Mouse (Mus musculus) kidney, embryonic 16.5 days (tissue): ENCODE measurements around the gene Arhgef2. TPM values are rescaled to one million over a fixed set of nuclear protein-coding genes. Genes with fewer than 3 reads are reported as not detected.
"Not testable (repeated sequence)": the region's sequence is repeated elsewhere in the genome, so short reads cannot be mapped to it uniquely, and the experiment has no call there.

ENCODE experiments used
- ATAC-seq: fragments of 200-750 bp; cut with Nextera tagmentation; 2 replicates; pipeline ENCODE4 v1.8.0; 2017; ENCODE audit warnings: moderate TSS enrichment; ENCODE audit not compliant: low FRiP score, low TSS enrichment
- H3K27ac ChIP-seq: fragments of 300-500 bp; sonication (generic); 2 replicates; pipeline ENCODE4 v1.5.1; 2014; ENCODE audit warnings: low read length
- H3K27me3 ChIP-seq: fragments of 300-500 bp; sonication (generic); 2 replicates; pipeline ENCODE4 v1.6.1; 2014; ENCODE audit warnings: low read length, control low read depth, mixed read lengths; ENCODE audit not compliant: insufficient read depth
- H3K36me3 ChIP-seq: fragments of 300-500 bp; sonication (generic); 2 replicates; pipeline ENCODE4 v1.6.1; 2014; ENCODE audit warnings: low read length, control low read depth, mixed read lengths; ENCODE audit not compliant: insufficient read depth
- H3K4me1 ChIP-seq: fragments of 300-500 bp; sonication (generic); 2 replicates; pipeline ENCODE4 v1.6.1; 2014; ENCODE audit warnings: low read length, control low read depth, mixed read lengths; ENCODE audit not compliant: insufficient read depth
- H3K4me2 ChIP-seq: fragments of 300-500 bp; sonication (generic); replicated peaks from 2 replicates; pipeline ENCODE4 v1.6.1; 2014; ENCODE audit warnings: low read depth, low read length
- H3K4me3 ChIP-seq: fragments of 300-500 bp; sonication (generic); 2 replicates; pipeline ENCODE4 v1.5.1; 2014; ENCODE audit warnings: mild to moderate bottlenecking, low read length
- H3K9ac ChIP-seq: fragments of 300-500 bp; sonication (generic); replicated peaks from 2 replicates; pipeline ENCODE4 v1.6.1; 2014; ENCODE audit warnings: low read length
- H3K9me3 ChIP-seq: fragments of 300-500 bp; sonication (generic); 2 replicates; pipeline ENCODE4 v1.6.1; 2016; ENCODE audit warnings: low read length, control low read depth
- WGBS: fragments of 180-500 bp; shearing (Covaris S2); extraction: QIAGEN DNeasy Blood & Tissue Kit; methylation state at CpG from one replicate; pipeline ENCODE4 v1.1.7; 2014; 5-methylcytosine and 5-hydroxymethylcytosine counted together
- polyA plus RNA-seq: library from polyadenylated mRNA; unstranded; fragments of >200 nt; fragmentation: Nextera tagmentation; extraction: Ambion mirVana; gene quantifications from 2 replicates; pipeline ENCODE4 v1.2.1, GENCODE M21; 2015

The Arhgef2 gene
- polyA plus RNA-seq, 1 experiment from 2014 or later: 103 TPM

DNA sequence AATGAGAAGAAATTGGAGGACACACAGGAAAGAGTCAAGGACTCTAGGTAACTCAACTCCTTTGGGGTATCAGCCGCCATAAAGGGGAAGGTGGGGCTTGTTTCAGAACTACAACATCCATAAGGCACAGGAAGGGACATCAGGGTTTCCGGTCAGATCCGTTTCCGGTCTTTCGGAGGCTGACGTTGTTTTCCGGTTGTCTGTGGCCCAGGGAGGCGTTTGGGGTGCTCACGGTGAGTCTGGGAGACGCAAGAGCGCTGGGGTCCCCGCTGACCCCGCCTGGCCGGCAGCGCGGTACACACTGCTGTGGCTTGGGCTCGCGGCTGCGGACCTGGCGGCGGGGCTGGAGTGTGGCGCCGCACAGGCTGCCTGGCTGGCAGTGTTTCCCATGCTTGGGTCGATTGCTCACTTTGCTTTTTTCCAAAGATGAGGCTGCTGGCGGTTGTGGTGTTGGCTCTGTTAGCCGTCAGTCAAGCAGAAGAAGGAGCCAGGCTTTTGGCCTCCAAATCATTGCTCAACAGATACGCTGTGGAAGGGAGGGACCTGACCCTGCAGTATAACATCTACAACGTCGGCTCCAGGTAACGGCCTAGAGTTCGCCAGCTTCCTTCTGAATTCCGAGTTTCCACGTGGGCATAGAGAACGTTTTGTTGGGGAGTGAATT, 26.2 kb upstream of the Arhgef2 start:
- Histone ChIP-seq H3K4me3 (peak overlapping the region; percentile 100), H3K4me1 (peaks cover 12% of the 10 kb centered on the region; the same call in 1 of the 2 replicates), H3K27me3 (no peaks in the 10 kb centered on the region), H3K4me2 (peak overlapping the region; percentile 81), H3K9me3 (no peaks in the 10 kb centered on the region), H3K9ac (peak overlapping the region; percentile 96), H3K27ac (peak overlapping the region; percentile 80; the same call in 1 of the 2 replicates), H3K36me3 (peaks cover 26% of the 10 kb centered on the region; the same call in 1 of the 2 replicates)
- ATAC-seq: peak; percentile 88
- WGBS: under 1% methylated on average over 34 of the region's 34 CpGs

DNA sequence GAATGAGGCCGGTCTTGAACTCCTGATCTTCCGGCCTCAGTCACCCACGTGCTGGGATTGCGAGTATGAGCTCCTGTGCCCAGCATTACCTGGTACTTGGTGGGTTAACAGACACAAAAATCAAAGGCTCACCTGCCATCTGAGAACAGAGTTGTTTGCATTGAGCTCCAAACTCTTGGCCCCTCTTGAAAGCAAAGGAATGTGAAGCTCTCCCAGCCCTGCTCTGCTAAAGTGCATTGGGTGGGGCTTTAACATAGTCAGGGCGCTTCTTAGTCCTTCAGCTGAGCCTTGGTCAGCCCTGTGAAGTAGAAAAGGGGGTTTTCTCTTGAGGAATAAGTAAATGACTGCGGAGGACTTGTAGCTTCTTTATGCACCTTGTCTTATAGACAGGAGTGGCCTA, 20.0 kb upstream of the Arhgef2 start:
- Histone ChIP-seq H3K9me3 (no peaks in the 10 kb centered on the region), H3K4me2 (no peak overlapping the region), H3K4me3 (no peak overlapping the region), H3K9ac (no peak overlapping the region), H3K4me1 (peaks cover 2% of the 10 kb centered on the region; the same call in 1 of the 2 replicates), H3K27ac (no peak overlapping the region), H3K27me3 (no peaks in the 10 kb centered on the region), H3K36me3 (peaks cover 57% of the 10 kb centered on the region)
- ATAC-seq: no peak
- WGBS: 98% methylated on average over 6 of the region's 6 CpGs

DNA sequence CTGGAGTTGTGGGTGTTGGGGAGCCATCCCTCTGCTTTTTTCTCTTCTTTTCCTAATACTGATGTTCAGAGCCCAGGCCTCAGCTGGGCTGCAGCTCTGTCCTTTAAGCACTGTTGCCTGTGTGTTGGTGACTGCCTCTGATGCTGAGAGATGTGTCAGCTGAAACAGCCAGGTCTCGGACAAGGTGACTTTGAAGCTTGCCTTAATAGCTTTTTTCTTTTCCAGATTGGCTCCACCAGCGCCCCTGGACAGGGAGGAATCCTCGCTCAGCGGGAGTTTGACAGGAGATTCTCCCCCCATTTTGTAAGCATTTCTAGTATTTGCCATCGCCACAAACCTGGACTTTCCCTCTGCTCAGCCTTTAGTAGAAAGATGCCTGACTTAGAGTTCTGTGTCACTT, 19.1 kb upstream of the Arhgef2 start:
- WGBS: 91% methylated on average over 5 of the region's 5 CpGs
- no peak overlapping the region for H3K27ac ChIP-seq
- H3K9me3 ChIP-seq: no peaks in the 10 kb centered on the region
- H3K4me3 ChIP-seq: no peak overlapping the region
- no peaks in the 10 kb centered on the region for H3K27me3 ChIP-seq
- no peak overlapping the region for H3K4me2 ChIP-seq
- no peaks in the 10 kb centered on the region for H3K4me1 ChIP-seq
- no peak overlapping the region for H3K9ac ChIP-seq
- ATAC-seq: no peak
- peaks cover 48% of the 10 kb centered on the region for H3K36me3 ChIP-seq

DNA sequence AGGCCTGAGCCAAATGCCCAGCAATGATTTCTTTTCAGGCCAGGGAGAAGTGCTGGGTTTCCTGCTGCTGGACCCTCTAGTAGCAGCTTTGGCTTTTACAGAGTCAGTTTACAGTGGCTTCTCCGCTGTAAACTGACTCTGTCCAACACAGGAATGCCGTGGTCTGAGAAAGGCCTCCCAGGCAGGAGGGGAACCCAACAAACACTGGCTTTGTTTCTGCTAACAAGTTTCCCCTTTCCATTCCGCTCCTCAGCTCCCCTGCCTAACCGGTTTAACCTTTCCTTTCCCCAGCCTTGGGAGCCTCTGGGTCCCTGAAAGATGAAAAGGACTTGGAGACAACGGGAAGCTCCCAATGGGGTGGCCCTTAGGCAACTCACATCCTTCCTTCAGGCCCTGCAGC, 15.5 kb upstream of the Arhgef2 start:
- Histone ChIP-seq H3K4me1 (peaks cover 20% of the 10 kb centered on the region), H3K9me3 (no peaks in the 10 kb centered on the region), H3K4me2 (no peak overlapping the region), H3K4me3 (no peak overlapping the region), H3K9ac (0 out of 2 replicates have a peak overlapping the region, but pooled peaks have one; percentile 3), H3K27me3 (no peaks in the 10 kb centered on the region), H3K36me3 (peaks cover 31% of the 10 kb centered on the region), H3K27ac (peak overlapping the region; percentile 7)
- WGBS: 18% methylated on average over 5 of the region's 5 CpGs
- ATAC-seq: no peak

DNA sequence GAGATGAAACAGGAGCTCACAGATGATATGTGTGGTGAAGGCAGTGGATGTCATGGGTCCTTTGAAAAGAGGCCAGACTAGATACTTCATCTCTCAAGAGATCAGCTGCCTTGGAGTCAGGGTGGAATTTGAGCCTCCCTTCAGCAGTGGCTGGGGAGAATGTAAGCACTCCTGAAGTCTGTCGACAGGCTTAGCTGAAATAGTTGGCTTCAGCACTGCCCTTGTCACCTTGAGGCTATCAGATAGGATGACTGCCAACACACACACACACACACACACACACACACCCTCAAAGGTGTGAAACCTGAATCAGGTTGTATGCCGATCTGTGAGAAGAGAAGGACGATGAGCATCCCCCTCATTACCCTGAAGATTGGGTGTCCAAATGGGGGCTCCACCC, 14.7 kb upstream of the Arhgef2 start:
- WGBS: 26% methylated on average over 3 of the region's 3 CpGs
- Histone ChIP-seq H3K4me3 (no peak overlapping the region), H3K4me2 (no peak overlapping the region), H3K9me3 (no peaks in the 10 kb centered on the region), H3K27ac (no peak overlapping the region; the same call in 1 of the 2 replicates), H3K4me1 (peaks cover 20% of the 10 kb centered on the region), H3K9ac (no peak overlapping the region), H3K27me3 (no peaks in the 10 kb centered on the region), H3K36me3 (peaks cover 28% of the 10 kb centered on the region)
- peak; percentile 14; the same call in 1 of the 2 replicates for ATAC-seq

DNA sequence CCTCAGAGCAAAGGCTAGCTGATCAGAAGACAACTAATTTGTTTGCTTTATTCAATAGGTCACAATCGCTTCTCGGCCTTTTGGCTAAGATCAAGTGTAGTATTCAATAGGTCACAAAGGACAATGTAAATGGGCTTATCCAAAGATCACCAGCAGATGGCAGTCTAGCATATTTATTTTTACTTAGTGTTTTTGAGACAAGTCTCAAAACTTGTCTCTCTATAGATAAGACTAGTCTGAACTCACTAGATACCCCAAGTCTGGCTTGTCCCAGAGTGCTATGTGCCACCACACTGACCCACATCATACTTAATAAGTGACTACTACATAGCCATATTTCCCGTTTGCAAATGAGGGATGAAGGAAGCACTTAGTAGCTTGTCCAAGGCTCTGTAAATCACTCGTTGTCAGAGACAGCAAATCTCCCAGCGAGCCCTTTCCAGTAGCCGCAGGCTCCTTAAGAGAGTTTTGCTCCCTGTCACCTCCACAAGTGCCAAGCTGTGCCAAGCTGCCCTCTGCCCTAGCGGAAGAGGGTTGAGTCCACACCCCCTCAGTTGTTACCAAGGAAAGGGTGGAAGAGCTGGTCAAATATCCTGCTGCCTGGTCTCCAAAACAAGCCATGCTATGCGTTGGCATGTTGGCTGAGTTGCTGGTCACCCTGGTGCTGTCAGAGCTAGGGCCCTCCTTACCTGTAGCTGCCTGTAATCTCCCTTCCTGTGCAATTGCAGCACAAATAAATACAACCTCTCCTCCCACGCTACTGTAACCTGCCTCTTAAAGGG, 13.6 kb upstream of the Arhgef2 start:
- Histone ChIP-seq H3K27ac (no peak overlapping the region), H3K4me1 (peaks cover 20% of the 10 kb centered on the region), H3K9ac (no peak overlapping the region), H3K9me3 (no peaks in the 10 kb centered on the region), H3K4me3 (no peak overlapping the region), H3K36me3 (peaks cover 20% of the 10 kb centered on the region), H3K27me3 (no peaks in the 10 kb centered on the region), H3K4me2 (peak overlapping the region; percentile 11; the same call in 1 of the 2 replicates)
- WGBS: 17% methylated on average over 9 of the region's 9 CpGs
- peak; percentile 42; the same call in 1 of the 2 replicates for ATAC-seq

DNA sequence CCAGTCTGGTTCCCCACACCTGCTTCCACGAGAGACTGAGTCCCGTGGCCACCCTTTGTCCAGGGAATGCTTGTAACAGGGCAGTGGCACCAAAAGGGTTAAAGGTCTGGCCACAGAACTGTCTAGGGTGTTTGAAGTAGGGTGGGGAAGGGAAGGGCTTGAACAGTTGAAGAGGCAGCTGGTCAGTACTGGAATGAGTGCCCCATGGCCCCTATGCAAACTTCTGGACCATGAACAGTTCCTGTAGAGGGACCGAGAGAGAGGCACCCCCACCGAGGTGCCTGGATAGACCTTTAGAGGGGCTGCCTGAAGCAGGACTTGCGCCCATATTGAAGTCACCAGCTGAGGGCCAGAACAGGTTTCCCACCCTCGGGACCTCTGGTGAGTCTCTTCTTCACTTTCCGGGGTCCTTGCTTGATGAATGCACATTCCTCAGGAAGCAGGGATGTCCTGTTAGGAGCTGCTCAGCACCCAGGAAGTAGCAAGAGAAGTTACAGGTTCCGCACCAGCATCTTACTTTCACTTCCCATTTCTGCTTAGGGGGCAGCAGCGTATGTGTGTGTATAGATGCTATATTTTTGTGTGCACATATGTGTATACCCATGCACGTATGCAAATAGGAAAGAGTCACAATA, 12.7 kb upstream of the Arhgef2 start:
- H3K9me3 ChIP-seq: no peaks in the 10 kb centered on the region
- H3K4me1 ChIP-seq: peaks cover 20% of the 10 kb centered on the region
- H3K4me2 ChIP-seq: no peak overlapping the region
- H3K27me3 ChIP-seq: no peaks in the 10 kb centered on the region
- 69% methylated on average over 10 of the region's 10 CpGs for WGBS
- no peak overlapping the region for H3K4me3 ChIP-seq
- no peak overlapping the region for H3K27ac ChIP-seq
- peaks cover 11% of the 10 kb centered on the region for H3K36me3 ChIP-seq
- ATAC-seq: no peak
- H3K9ac ChIP-seq: no peak overlapping the region

DNA sequence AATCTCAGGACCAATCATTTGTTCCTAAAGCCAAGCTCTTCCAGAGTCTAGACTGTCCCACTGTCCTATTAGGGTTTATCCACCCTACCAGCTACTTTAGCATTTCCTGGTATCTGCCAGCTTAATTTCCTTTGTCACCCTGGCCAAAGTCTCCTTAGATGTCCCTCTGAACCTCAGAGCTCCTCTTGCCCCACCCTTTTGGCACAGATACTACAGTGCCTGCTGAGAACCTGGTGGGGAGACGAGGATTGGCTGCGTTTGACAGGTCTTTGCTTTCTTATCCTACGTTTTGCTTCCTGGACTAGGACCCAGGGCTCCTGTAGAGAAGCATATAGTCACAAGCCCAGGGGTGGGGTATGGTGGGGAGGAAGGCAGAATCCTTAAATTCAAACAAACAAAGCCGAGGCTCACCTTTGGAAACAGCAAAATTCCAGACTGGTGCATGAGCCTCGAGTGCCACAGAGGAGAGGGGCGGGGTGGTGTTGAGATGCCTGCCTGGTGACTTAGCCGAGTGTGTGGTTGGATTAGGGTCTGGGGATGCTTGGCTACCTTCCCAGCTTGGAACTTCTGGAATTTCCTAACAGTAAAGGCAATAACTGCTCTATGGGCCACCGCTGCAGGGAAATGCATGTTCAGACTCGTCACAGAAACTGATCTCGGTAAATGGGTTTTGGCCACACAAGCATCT, 11.7 kb upstream of the Arhgef2 start:
- Histone ChIP-seq H3K4me1 (peaks cover 20% of the 10 kb centered on the region), H3K36me3 (0 out of 2 replicates have a peak, but pooled peaks cover under 1% of the 10 kb centered on the region), H3K27me3 (no peaks in the 10 kb centered on the region), H3K27ac (no peak overlapping the region), H3K4me3 (no peak overlapping the region), H3K4me2 (no peak overlapping the region), H3K9ac (0 out of 2 replicates have a peak overlapping the region, but pooled peaks have one; percentile 25), H3K9me3 (no peaks in the 10 kb centered on the region)
- 53% methylated on average over 10 of the region's 10 CpGs for WGBS
- ATAC-seq: no peak

DNA sequence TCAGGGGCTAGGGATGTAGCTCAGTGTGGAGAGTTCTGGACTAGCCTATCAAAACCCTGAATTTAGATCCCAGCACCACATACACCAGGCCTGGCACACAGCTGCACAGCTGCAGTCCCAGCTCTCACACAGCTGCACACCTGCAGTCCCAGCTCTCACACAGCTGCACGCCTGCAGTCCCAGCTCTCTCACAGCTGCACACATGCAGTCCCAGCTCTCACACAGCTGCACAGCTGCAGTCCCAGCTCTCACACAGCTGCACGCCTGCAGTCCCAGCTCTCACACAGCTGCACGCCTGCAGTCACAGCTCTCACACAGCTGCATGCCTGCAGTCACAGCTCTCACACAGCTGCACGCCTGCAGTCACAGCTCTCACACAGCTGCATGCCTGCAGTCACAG, 9.2 kb upstream of the Arhgef2 start:
- 87% methylated on average over 4 of the region's 4 CpGs for WGBS

More for the DNA sequence above, 9.2 kb upstream of the Arhgef2 start:
- H3K4me3 ChIP-seq, H3K27ac ChIP-seq, H3K9ac ChIP-seq, H3K27me3 ChIP-seq, H3K9me3 ChIP-seq, H3K36me3 ChIP-seq, H3K4me2 ChIP-seq, ATAC-seq: not testable (repeated sequence)
- peaks cover 20% of the 10 kb centered on the region for H3K4me1 ChIP-seq
